Mouse (Mus musculus) cerebellum, adult 2 months (tissue): ENCODE results near the gene Slit3.

Experiments
- CTCF ChIP-seq: fragments of 200-500 bp; IDR thresholded peaks from 2 replicates; pipeline ENCODE4 v1.5.1; 2011; ENCODE audit warnings: low read depth, mild to moderate bottlenecking, control low read depth, low read length, moderate library complexity, borderline replicate concordance; ENCODE audit not compliant: insufficient read depth
- POLR2A ChIP-seq: fragments of 200-500 bp; IDR thresholded peaks from 2 replicates; pipeline ENCODE4 v1.6.1; 2011; ENCODE audit warnings: low read length, control low read depth, borderline replicate concordance; ENCODE audit not compliant: insufficient read depth

GRCm38 (mm10) chr11:35468847-35469246, 347.8 kb downstream of the Slit3 start:
- no peak for TF ChIP-seq POLR2A
- TF ChIP-seq CTCF, result no peak
